Mouse (Mus musculus): ENCODE measurements around the gene Prss57. TPM values are rescaled to one million over a fixed set of nuclear protein-coding genes. Genes with fewer than 3 reads are reported as not detected.

Prss57 gene
- total RNA-seq, 2 experiments from 2014 or later: 0.52 TPM; not detected in 1

GRCm38 (mm10) chr10:79808728-79809127, 18.0 kb upstream of the Prss57 start:
- intact Hi-C loops (cut with DNase I): no loop called here
- no peak for DNase-seq

GRCm38 (mm10) chr10:79807826-79808225, 17.1 kb upstream of the Prss57 start:
- intact Hi-C loops (cut with DNase I): no loop called here

GRCm38 (mm10) chr10:79806972-79807371, 16.2 kb upstream of the Prss57 start:
- intact Hi-C loops (cut with DNase I): no loop called here
- DNase-seq: no peak

More at GRCm38 (mm10) chr10:79807826-79808225, 17.1 kb upstream of the Prss57 start:
- DNase-seq: peak; percentile 78

- intact Hi-C loops (cut with DNase I): no loop called here
- no peak for DNase-seq
Measured at GRCm38 (mm10) chr10:79806331-79806730, 15.6 kb upstream of the Prss57 start.

GRCm38 (mm10) chr10:79805636-79806035, 14.9 kb upstream of the Prss57 start:
- no peak for DNase-seq
- intact Hi-C loops (cut with DNase I): no loop called here

- peak; percentile 93 for DNase-seq
- intact Hi-C loops (cut with DNase I): no loop called here
Measured at GRCm38 (mm10) chr10:79803716-79804323, 13.1 kb upstream of the Prss57 start.

GRCm38 (mm10) chr10:79802331-79802971, 11.7 kb upstream of the Prss57 start:
- peak; percentile 49 for DNase-seq
- intact Hi-C loops (cut with DNase I): no loop called here

GRCm38 (mm10) chr10:79801837-79802236, 11.1 kb upstream of the Prss57 start:
- intact Hi-C loops (cut with DNase I): no loop called here

GRCm38 (mm10) chr10:79800508-79800907, 9.7 kb upstream of the Prss57 start:
- no peak for DNase-seq
- intact Hi-C loops (cut with DNase I): no loop called here

More at GRCm38 (mm10) chr10:79801837-79802236, 11.1 kb upstream of the Prss57 start:
- DNase-seq: no peak

- no peak for DNase-seq
- intact Hi-C loops (cut with DNase I): no loop called here
Measured at GRCm38 (mm10) chr10:79798289-79798928, 7.6 kb upstream of the Prss57 start.

GRCm38 (mm10) chr10:79797326-79797725, 6.6 kb upstream of the Prss57 start:
- intact Hi-C loops (cut with DNase I): no loop called here

GRCm38 (mm10) chr10:79795905-79796304, 5.1 kb upstream of the Prss57 start:
- no peak for DNase-seq
- intact Hi-C loops (cut with DNase I): no loop called here

More at GRCm38 (mm10) chr10:79797326-79797725, 6.6 kb upstream of the Prss57 start:
- no peak for DNase-seq

GRCm38 (mm10) chr10:79794491-79794931, 3.8 kb upstream of the Prss57 start:
- intact Hi-C loops (cut with DNase I): no loop called here
- DNase-seq: peak; percentile 47

GRCm38 (mm10) chr10:79793738-79794490, 3.2 kb upstream of the Prss57 start:
- DNase-seq: peak; percentile 46
- intact Hi-C loops (cut with DNase I): no loop called here

GRCm38 (mm10) chr10:79793051-79793737, 2.4 kb upstream of the Prss57 start, which contains the start of gene Palm:
Gene Palm (plus strand): TSS chr10:79793572.
- peak; percentile 84 for DNase-seq
- intact Hi-C loops (cut with DNase I): no loop called here

- intact Hi-C loops (cut with DNase I): no loop called here
- no peak for DNase-seq
Measured at GRCm38 (mm10) chr10:79792339-79793040, 1.7 kb upstream of the Prss57 start.

GRCm38 (mm10) chr10:79789581-79789980, 1.2 kb downstream of the Prss57 start:
- DNase-seq: no peak
- intact Hi-C loops (cut with DNase I): no loop called here

- DNase-seq: peak; percentile 82
- intact Hi-C loops (cut with DNase I): no loop called here
Measured at GRCm38 (mm10) chr10:79788386-79789158, 2.2 kb downstream of the Prss57 start.

Data from left cerebral cortex, postnatal 4 days (tissue).